Mouse (Mus musculus) urinary bladder, postnatal 4 days (tissue): ENCODE measurements around the gene Robo1.
"Not testable (repeated sequence)": the region's sequence is repeated elsewhere in the genome, so short reads cannot be mapped to it uniquely, and the experiment has no call there.

Source experiments
- DNase-seq, 2 experiments: peaks; one replicate each; pipeline ENCODE4 v3.0.0; 2021 to 2022; ENCODE audit warnings: low spot score in 2 of 2

Gene Robo1

DNA sequence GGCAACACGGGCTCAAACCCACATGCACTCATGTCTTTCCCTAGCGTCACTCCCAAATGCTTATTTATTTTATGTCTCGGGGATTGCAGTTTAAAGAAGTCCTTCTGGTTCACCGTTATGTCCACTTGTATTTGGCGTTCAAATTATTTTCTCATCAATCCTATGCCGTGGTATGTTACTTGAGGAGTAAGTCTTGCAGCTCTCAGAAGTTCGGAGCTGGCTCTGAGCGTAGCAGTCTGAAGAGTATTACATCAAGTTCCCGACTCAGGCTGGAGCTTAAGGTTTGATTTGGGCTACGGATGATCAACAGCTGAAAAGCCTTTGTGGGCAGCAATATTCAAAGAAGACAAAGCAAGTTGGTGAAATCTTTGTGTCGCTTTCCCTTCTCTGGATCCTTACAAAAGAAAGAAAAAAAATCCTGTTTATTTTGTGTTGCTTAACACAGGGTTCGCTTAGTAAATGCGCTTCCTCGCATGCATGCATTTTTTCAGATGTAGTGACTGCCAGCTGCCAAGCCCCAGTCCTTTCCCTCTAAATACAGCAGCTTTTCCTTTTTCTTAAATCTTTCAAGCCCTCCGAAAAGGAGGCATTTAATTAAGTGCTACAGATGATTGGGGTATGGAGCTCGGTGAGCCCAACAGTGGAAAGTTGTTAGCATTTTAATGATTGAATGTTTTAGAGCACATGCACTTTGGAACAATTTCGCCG lies 136.5 kb downstream of the Robo1 start:
- no peak for DNase-seq

- DNase-seq, result no peak
These were observed 150.0 kb downstream of the Robo1 start for GRCm38 (mm10) chr16:72458155-72458554.

GRCm38 (mm10) chr16:72458576-72458975 lies 150.5 kb downstream of the Robo1 start:
- no peak for DNase-seq

DNA sequence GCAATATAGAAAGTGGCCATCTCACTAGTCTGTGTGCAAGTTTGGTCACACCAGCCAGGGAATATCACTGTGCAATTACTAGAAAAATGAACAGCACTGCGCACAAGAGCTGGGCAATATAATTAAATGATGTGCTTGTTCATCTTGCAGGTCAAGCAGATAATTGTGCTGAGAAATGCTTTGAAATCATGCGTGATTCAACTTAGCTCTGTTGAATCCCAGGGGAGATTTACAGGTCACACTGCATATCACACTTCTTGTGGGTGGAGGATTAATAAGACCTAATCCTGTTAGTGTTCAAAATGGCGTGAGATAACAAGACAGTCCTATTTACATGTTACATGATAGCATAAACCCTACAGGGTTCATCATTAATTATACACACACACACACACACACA lies 157.6 kb downstream of the Robo1 start:
- no peak for DNase-seq

DNA sequence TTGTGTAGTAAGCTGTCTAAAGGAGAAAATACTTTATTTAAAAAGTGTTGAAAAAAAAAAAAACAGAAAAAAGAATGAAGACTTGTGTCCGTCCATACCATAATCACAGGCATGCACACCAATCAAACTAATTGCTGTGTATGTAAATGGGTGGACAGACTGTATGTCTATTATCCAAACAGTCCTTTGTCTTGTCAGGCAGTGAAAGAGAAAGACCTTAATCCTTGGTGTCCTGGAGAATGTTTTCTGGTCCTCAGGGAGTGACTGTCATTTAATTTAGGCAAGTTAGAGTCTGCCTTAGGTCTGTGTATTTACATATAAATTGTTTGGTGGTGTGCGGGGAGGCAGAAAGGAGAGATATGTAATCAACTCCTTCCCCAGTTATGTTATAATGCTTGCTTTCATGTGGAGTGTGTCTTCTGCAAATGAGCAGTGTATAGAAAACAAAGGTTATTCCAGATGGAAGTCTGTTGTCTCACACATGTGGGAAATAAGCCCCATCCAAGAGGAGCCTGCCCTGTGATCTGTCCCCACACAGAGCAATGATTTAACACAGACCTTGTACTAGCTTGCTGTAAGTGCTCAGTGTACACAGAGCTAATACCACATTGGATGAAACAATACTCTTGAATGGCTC lies 162.0 kb downstream of the Robo1 start:
- no peak for DNase-seq

- no peak for DNase-seq
These were observed 202.7 kb downstream of the Robo1 start for GRCm38 (mm10) chr16:72510716-72511199.

- no peak for DNase-seq
These were observed 223.2 kb downstream of the Robo1 start for GRCm38 (mm10) chr16:72531337-72531736.

DNA sequence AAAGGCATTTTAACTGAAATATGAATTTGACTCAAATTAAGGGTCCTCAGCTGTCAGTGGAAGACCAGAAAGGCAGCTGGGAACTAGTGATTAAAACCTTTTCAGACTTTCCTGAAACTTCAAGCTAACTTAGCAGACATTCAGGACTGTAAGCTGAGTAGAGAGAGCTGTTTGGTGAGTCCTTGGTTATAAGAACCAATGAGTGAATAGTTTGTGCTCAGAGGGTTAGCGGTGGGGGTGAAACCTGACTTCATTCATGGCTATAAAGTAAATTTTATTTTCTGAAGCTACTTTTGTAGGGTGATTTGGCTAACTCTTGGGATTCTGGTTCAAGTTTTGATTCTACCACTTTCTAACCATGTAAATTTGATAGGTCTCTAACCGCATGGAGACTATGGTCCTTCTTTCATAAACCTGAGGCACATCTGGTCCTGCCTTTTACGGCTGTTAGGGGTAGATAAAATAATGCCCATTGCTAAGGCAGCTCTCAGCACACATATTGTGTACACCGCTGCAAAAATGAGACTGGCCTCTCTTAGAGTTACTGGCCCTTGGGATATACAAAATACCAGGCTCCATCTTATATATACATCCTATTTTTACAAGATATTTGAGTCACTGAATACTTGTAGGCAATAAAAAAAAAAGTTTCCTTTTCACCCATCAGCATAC lies 225.9 kb downstream of the Robo1 start:
- no peak for DNase-seq

DNA sequence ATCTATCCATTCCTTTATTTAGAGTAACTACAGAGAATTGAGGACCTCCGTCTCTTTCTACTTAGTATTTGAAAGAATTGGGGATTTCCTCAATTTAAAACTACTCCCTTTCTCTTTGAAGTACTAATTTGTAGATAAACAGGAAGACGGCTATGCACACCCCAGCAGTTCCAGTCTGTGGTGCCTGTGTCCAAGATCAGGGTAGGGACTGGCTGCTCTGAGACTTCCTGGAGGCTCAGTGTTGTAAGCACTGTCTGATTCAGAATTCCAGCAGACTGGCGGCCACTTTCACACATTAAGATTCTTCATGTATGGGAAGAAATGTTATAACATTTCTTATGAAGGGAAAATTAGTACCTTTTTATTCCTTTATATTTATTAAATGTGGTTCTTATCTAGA lies 230.1 kb downstream of the Robo1 start:
- DNase-seq, result no peak

DNA sequence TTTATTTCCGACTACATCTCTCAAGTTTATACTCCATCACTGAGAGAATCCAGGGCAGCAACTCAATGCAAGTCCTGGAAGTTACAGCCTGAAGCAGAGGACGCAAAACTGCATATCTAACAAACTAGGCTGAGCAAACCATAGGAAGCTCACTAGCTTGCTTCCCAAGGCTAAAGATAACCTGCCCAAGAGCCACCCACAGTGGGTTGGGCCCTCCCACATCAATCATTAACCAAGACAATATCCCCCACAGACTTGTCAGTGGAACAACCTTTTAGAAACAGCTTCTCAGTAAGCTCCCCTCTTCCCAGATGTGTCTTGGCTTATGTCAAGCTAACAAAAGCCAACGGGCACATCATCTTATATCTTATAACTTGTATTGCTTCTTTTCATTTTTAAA lies 235.8 kb downstream of the Robo1 start:
- DNase-seq, result no peak

DNA sequence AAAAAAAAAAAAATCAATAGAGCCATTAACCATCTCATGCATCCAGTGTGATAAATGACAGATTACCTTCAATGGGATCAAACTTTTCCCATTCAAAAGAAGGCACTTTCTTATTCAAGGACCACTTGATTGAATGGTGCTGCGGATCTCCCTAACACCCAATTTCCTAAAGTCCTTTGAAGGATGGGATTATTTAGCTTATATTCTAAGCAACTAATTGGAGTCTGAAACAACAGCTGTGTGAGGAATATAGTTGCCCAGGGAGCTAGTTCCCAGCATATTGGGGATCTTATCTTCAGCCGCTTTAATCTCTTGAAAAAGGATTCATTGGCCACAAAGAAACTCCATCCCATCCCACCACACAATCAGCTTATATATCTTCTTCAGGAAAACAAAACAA lies 236.8 kb downstream of the Robo1 start:
- no peak for DNase-seq

DNA sequence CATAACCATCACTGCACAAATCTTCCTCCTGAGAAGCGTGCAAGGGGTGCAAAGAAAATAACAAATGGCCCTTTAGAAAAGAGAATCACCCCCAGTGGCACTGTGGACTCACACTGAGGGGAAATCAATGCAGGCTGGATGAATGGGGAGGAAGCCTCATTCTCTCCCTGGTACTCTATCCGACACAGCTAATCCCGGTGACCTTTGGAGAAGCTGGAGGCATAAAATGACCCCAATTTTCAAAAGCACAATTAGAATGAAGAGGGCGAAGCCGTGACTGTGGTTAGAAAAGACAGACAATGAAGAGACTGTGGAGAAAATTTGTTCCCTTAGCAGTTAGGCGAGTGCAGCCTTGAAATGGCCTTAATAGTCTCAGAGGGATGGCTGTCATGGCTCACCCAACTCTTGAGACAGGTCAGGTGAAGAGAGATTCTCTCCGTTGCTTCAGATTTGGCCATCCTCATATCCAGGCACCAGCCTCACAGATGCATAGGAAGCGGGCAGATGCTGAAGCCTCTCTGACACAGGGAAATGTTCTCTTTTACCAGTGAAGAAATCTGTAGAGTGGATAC lies 243.7 kb downstream of the Robo1 start:
- no peak for DNase-seq

GRCm38 (mm10) chr16:72553713-72554112 lies 245.6 kb downstream of the Robo1 start:
- no peak for DNase-seq

GRCm38 (mm10) chr16:72562149-72562548 lies 254.0 kb downstream of the Robo1 start:
- not testable (repeated sequence) for DNase-seq

- no peak for DNase-seq
These were observed 255.3 kb downstream of the Robo1 start for GRCm38 (mm10) chr16:72563196-72563963.

DNA sequence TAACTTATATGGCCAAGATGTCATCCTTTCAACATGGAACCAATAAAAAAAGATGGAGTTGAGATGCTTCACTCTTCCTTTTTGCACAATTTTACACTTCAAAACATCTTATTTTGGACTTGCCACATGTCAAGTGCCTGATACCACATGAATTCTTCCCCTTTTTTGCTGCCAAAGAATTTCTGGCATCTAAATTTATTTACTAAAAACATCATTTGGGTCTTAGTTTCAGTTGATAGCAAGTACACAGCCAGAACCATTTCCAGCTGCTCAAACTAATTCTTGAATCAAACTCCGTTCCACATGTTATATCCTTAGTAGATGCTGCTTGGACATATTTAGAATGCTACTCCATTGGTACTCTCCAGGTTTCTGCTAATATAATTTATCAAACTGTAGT lies 267.1 kb downstream of the Robo1 start:
- DNase-seq, result no peak

- no peak for DNase-seq
These were observed 268.9 kb downstream of the Robo1 start for GRCm38 (mm10) chr16:72576956-72577355.

DNA sequence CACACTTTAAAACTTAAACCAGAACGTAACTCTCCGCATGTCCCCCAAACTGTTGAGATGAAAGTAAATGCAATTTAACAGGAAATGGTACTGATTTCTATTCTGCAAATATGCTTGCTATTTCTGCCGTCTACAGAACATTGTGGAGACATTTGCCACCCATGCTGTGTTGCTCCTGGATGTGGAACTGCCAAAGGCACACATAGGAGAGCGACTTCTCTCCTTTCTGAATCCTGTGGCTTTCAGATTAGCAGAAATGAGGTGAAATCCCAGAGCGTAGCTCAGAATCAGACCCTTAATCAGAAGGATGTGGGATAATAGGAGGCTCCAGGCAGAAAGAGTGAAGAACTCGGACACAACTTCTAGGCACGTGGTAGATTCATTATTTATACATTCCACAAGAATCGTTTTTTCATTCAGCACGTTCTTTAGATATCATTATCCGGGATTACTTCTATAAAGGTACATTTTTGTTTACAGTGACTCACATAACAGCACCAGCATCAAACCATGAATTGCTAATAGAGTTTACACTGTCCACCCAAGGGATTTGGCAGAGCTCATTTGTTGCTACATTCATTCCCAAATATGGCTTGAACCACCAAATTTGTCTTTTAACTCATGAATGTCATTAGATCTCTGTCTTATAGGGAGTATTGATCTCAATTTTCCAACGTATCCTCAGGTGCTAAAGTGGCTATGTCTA lies 276.5 kb downstream of the Robo1 start:
- DNase-seq, result no peak

DNA sequence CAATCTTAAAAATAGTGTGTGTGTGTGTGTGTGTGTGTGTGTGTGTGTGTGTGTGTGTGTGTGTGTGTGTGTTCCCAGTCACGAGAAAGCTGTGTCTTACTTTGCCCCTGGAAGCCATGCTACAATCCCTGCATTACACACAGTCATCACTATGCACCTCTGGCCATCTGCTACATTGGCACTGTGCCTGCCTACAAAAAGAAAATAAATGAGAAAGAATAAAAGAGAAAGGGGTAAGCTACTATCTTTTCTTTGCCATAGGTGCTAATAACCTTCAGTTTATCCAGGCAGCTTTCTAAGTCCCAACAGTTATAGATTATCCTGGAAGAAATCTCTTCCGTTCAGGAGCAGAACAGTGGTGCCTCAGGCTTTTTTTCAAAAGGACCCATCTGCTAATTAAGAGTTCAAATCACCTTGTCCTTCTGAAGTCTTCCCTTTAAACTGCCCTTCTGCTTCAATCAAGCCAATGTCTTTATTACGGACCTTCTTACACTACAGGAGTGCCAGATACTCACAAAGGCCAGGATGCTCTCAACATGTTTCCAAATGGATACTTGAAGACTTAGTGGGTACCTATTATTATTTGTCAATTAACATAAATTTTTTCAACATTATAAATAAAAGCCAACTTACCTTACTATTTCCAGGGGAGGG lies 277.2 kb downstream of the Robo1 start:
- DNase-seq, result no peak

DNA sequence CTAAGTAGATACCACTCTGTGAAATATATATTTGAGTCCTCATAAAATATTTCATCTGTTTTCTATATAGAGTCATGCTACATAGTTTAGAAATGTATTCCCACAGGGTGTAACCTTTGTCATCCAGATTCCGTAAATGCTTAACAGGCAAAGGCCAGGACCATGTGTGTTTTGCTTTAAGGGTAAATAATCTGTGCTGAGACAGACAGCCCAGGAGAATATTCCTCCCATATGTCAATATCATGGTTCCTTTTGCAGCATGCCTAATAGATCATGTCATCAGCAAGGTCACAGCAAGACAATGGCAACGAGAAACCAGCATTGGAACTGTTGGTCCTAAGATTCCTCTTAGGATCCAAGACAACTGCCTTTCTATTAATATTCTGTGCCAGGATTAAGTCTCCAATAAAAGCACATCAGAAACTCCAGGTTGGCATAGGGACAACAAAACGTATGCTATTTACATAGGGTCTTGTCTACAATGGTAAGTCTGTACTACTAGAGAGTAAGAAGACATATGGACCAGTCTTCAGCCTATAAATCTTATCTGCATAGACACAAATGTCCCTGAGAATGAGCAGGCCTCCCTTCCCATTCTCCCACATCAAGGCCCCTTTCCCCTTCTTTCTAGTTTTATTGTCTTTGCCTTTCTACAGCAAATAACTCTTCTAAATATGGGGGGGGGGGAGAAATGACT lies 279.4 kb downstream of the Robo1 start:
- DNase-seq, result no peak
